Mouse (Mus musculus) adrenal gland, adult 8-10 months (tissue): ENCODE results near the gene Clip3. TPM values are rescaled to one million over a fixed set of nuclear protein-coding genes. Genes with fewer than 3 reads are reported as not detected.

ENCODE experiments used
- DNase-seq: peaks from one replicate; pipeline ENCODE4 v3.0.0; 2022
- total RNA-seq, 4 experiments: library from RNA; stranded (reverse); gene quantifications; 2 replicates each; pipeline ENCODE4 v1.2.4; 2022

The Clip3 gene
- total RNA-seq, 4 experiments from 2014 or later = 20.8 to 35.8 (median 30.0) TPM

- DNase-seq = no peak
These were observed 34.9 kb downstream of the Clip3 start for GRCm38 (mm10) chr7:30326427-30326826.

GRCm38 (mm10) chr7:30327140-30327539 lies 35.6 kb downstream of the Clip3 start:
- DNase-seq = no peak

GRCm38 (mm10) chr7:30328379-30328778 lies 36.9 kb downstream of the Clip3 start:
- no peak for DNase-seq

GRCm38 (mm10) chr7:30331887-30332286 lies 40.4 kb downstream of the Clip3 start:
- peak; percentile 61 for DNase-seq

- no peak for DNase-seq
These were observed 41.2 kb downstream of the Clip3 start for GRCm38 (mm10) chr7:30332622-30333259.

- DNase-seq = peak; percentile 80
These were observed 41.9 kb downstream of the Clip3 start for GRCm38 (mm10) chr7:30333436-30333835.

- no peak for DNase-seq
These were observed 43.0 kb downstream of the Clip3 start for GRCm38 (mm10) chr7:30334563-30334962.

- DNase-seq = no peak
These were observed 44.2 kb downstream of the Clip3 start for GRCm38 (mm10) chr7:30335688-30336087.

GRCm38 (mm10) chr7:30336384-30336783 lies 44.9 kb downstream of the Clip3 start:
- peak; percentile 50 for DNase-seq

GRCm38 (mm10) chr7:30339432-30340109 lies 48.0 kb downstream of the Clip3 start:
- no peak for DNase-seq

- peak; percentile 32 for DNase-seq
These were observed 55.3 kb downstream of the Clip3 start for GRCm38 (mm10) chr7:30346635-30347379.

- no peak for DNase-seq
These were observed 56.3 kb downstream of the Clip3 start for GRCm38 (mm10) chr7:30347828-30348227.

GRCm38 (mm10) chr7:30353279-30353822 lies 61.8 kb downstream of the Clip3 start:
- DNase-seq = peak; percentile 36

- DNase-seq = no peak
These were observed 62.5 kb downstream of the Clip3 start for GRCm38 (mm10) chr7:30354059-30354458.

Other genes with a start within 250 kb of the Clip3 start
- gene Zfp14, start 240.3 kb upstream of the Clip3 start, total RNA-seq = 1 to 10 TPM; 3.7 to 6.6 (median 4.9) TPM
- gene Zfp82, start 218.8 kb upstream of the Clip3 start, total RNA-seq = 1 to 10 TPM in 3 of 4 experiments, under 1 TPM in 1; 0.86 to 3.3 (median 2.8) TPM
- 1 to 10 TPM in 1 of 4 experiments, under 1 TPM in 1, not detected in 2; 0.48 to 2.2 TPM for gene Gm26920, start 201.3 kb upstream of the Clip3 start, total RNA-seq
- 1 to 10 TPM; 1.9 to 4.7 (median 4.1) TPM for gene Zfp566, start 201.2 kb upstream of the Clip3 start, total RNA-seq
- gene Zfp260, start 197.0 kb upstream of the Clip3 start, total RNA-seq = 10 to 100 TPM; 39.9 to 66.1 (median 44.5) TPM
- gene Zfp382, start 169.8 kb upstream of the Clip3 start, total RNA-seq = 1 to 10 TPM; 3.6 to 5.7 (median 4.5) TPM
- gene Zfp146, start 122.0 kb upstream of the Clip3 start, total RNA-seq = 10 to 100 TPM; 46.0 to 55.4 (median 54.0) TPM
- gene Cox7a1, start 107.6 kb upstream of the Clip3 start, total RNA-seq = 100 to 1,000 TPM in 3 of 4 experiments, 10 to 100 TPM in 1; 65.3 to 235 (median 137) TPM
- gene Capns1, start 92.9 kb upstream of the Clip3 start, total RNA-seq = 100 to 1,000 TPM; 562 to 740 (median 679) TPM
- 10 to 100 TPM; 62.8 to 93.8 (median 72.7) TPM for gene Polr2i, start 59.8 kb upstream of the Clip3 start, total RNA-seq
- 100 to 1,000 TPM; 102 to 119 (median 108) TPM for gene Tbcb, start 59.5 kb upstream of the Clip3 start, total RNA-seq
- gene Ovol3, start 56.0 kb upstream of the Clip3 start, total RNA-seq = not detected
- under 1 TPM in 2 of 4 experiments, not detected in 2; 0.21 to 0.97 TPM for gene Thap8, start 11.6 kb upstream of the Clip3 start, total RNA-seq
- gene Wdr62, start 11.3 kb upstream of the Clip3 start, total RNA-seq = 1 to 10 TPM; 2.7 to 7.5 (median 4.5) TPM
- gene Alkbh6, start 17.0 kb downstream of the Clip3 start, total RNA-seq = 100 to 1,000 TPM in 1 of 4 experiments, 10 to 100 TPM in 3; 60.5 to 112 (median 82.7) TPM
- 100 to 1,000 TPM in 1 of 4 experiments, 10 to 100 TPM in 3; 22.5 to 102 (median 57.8) TPM for gene Syne4, start 23.1 kb downstream of the Clip3 start, total RNA-seq
- gene E130208F15Rik, start 30.0 kb downstream of the Clip3 start, total RNA-seq = 1 to 10 TPM in 3 of 4 experiments, under 1 TPM in 1; 0.87 to 2.2 (median 1.8) TPM
- 10 to 100 TPM; 13.9 to 18.4 (median 16.1) TPM for gene Sdhaf1, start 32.2 kb downstream of the Clip3 start, total RNA-seq
- 10 to 100 TPM; 11.5 to 15.8 (median 12.7) TPM for gene Lrfn3, start 71.0 kb downstream of the Clip3 start, total RNA-seq
- gene Tyrobp, start 122.0 kb downstream of the Clip3 start, total RNA-seq = 10 to 100 TPM; 31.8 to 65.8 (median 51.1) TPM
- 1 to 10 TPM in 3 of 4 experiments, under 1 TPM in 1; 0.98 to 2.3 (median 1.4) TPM for gene Hcst, start 128.1 kb downstream of the Clip3 start, total RNA-seq
- 1 to 10 TPM in 3 of 4 experiments, under 1 TPM in 1; 0.73 to 2.4 (median 1.7) TPM for gene Nfkbid, start 130.0 kb downstream of the Clip3 start, total RNA-seq
- gene Aplp1, start 153.8 kb downstream of the Clip3 start, total RNA-seq = 10 to 100 TPM; 45.2 to 59.3 (median 46.7) TPM
- not detected for gene Kirrel2, start 166.0 kb downstream of the Clip3 start, total RNA-seq
- not detected for gene Nphs1, start 166.6 kb downstream of the Clip3 start, total RNA-seq
- gene Prodh2, start 201.9 kb downstream of the Clip3 start, total RNA-seq = under 1 TPM in 1 of 4 experiments, not detected in 3; 0.56 TPM
- 1 to 10 TPM; 2.2 to 9.4 (median 6.4) TPM for gene Arhgap33, start 243.3 kb downstream of the Clip3 start, total RNA-seq